In the genomic region with DNA sequence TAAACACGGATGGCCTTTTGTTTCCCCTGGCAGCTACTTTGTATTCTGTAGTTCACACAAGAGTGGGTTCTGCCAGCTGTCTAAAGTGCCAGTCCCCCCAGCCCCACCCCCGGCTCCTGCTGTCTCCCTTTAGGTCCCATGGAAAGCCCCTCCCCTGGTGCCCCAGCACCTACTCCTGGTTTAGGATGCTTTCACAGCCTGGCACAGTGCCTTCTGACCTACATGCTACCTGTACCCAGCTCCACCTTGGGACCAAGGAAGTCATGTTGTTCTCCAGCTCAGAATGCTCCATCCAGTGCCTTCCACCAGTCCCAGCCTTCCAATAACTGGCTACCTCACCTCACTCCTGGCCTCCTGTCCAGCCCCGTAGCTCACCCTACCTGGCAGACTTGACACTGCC, we compare ENCODE assay signal across 20 mouse cellular contexts.
"Had no signal": no experiment of that assay in that cellular context is flagged by ENCODE, and none has a peak within 500 bp of the region (broad histone marks: within the 10 kb centered on the region; RNA-seq: fewer than 3 reads in every experiment).

No protein-coding gene starts in this region.

- H3K4me2 ChIP-seq: intestine, embryonic 15.5 days; liver, embryonic 12.5 days; liver, embryonic 15.5 days; lung, embryonic 15.5 days; midbrain, embryonic 12.5 days; midbrain, embryonic 15.5 days had no signal

- H3K9me3 ChIP-seq: intestine, embryonic 15.5 days; limb, embryonic 10.5 days; limb, embryonic 13.5 days; liver, embryonic 12.5 days; liver, embryonic 15.5 days; lung, embryonic 15.5 days; midbrain, embryonic 12.5 days; midbrain, embryonic 15.5 days had no signal

- H3K4me3 ChIP-seq: intestine, embryonic 15.5 days; layer of hippocampus, adult 2 months; limb, embryonic 10.5 days; limb, embryonic 13.5 days; liver, embryonic 12.5 days; liver, embryonic 15.5 days; lung, embryonic 15.5 days; midbrain, embryonic 12.5 days; midbrain, embryonic 15.5 days had no signal

- H3K27ac ChIP-seq: intestine, embryonic 15.5 days; kidney, postnatal 0 days; layer of hippocampus, adult 2 months; limb, embryonic 10.5 days; limb, embryonic 13.5 days; liver, embryonic 12.5 days; liver, embryonic 15.5 days; lung, embryonic 15.5 days; midbrain, embryonic 12.5 days; midbrain, embryonic 15.5 days had no signal

- H3K27me3 ChIP-seq: intestine, embryonic 15.5 days; limb, embryonic 13.5 days; liver, embryonic 12.5 days; liver, embryonic 15.5 days; lung, embryonic 15.5 days; midbrain, embryonic 12.5 days; midbrain, embryonic 15.5 days had no signal

- ATAC-seq: intestine, embryonic 15.5 days; liver, embryonic 12.5 days; midbrain, embryonic 15.5 days had no signal

- H3K9ac ChIP-seq: intestine, embryonic 15.5 days; liver, embryonic 12.5 days; liver, embryonic 15.5 days; lung, embryonic 15.5 days; midbrain, embryonic 12.5 days; midbrain, embryonic 15.5 days had no signal

- DNase-seq: kidney, adult 18-20 months; kidney, adult 9 months; kidney, postnatal 25 days; layer of hippocampus, adult 9-11 months; liver; lung, adult 18-20 months; lung, postnatal 10 days; lung, postnatal 36 days; retina, postnatal 1 day; thymus, postnatal 25 days had no signal
